Mouse (Mus musculus) left cerebral cortex, adult 11 months (tissue): ENCODE measurements around the gene Rab31.

ENCODE experiments used
- DNase-seq: peaks from one replicate; pipeline ENCODE4 v3.0.0; 2022; ENCODE audit warnings: low spot score

Rab31 gene

DNA sequence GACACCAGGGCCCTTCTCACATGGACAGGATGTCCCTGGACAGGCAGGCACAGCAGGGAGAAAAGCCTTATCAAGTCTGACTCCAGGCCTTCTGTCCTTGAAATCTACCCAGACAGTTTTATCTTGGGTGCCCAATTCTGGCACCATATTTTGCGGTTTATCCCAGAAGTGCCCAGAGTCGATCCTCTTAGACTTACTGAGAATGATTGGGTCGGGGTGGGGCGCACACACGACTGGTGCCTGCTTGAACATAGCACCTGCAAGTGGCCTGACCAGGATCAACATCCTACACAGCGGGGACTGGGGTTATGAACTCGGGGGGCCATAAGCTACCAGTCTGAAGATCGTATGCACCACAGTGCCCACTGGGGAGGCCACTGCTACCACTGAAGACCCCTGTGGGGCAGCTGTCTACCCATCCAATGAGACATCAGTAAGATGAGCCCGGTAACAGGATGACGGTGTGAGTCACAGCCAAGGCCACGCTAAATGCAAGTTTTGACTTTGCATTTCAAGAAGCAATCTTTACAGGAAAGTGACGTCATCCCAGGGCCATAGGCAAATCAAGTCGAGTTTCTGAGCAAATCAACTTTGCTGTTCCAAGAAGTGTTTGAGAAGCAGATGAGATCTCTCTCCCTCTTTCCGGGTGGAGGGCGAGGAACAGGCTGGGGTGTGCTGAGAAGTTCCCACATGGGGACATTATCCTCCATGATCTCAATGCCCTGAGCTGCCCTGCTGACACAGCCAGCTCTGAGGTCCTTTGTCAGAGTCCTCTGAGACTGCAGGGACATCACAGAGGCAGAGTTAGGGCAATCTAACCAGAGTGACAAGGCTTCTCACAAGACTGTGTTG is 32.5 kb downstream of the Rab31 start:
- DNase-seq = no peak

GRCm38 (mm10) chr17:65737622-65738021 is 34.9 kb downstream of the Rab31 start:
- no peak for DNase-seq

DNA sequence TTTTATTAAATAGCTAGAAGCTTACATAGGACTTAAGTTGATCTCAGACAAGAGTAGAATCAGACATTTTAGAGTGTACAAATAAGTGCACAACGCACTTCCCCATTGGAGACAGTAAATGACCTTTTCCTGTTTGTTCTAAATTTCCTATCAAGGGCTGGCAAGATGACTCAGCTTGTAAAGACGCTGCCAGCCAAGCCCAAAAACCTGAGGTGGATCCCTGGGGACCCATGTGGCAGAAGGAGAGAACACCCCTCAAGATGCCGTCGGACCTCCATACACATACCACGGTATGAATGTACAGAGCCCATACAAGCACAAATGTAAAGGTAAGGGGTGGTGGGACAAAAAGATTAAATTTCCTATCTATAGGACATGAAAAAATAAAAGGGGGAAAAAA is 35.4 kb downstream of the Rab31 start:
- DNase-seq = no peak

DNA sequence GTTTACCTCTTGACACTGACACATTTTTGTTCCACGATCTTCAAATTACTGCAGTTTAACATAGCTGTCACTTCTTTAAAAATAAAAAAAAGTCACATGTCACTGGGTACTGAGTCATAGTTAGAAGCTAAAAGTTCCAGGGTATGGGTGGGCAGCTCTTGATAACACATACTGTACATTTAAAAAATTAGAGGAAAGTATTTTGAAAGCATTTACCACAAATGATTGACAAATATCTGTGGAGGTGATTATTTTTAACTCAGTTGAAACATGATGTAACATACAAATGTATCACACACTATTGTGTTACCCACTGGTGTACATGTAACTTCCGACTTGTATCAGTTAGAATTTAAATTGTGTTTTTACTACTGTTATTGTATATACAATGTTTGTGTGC is 37.5 kb downstream of the Rab31 start:
- no peak for DNase-seq

- DNase-seq = no peak
Measured at GRCm38 (mm10) chr17:65732666-65733065, 39.9 kb downstream of the Rab31 start.

- DNase-seq = no peak
Measured at GRCm38 (mm10) chr17:65731710-65732109, 40.8 kb downstream of the Rab31 start.

DNA sequence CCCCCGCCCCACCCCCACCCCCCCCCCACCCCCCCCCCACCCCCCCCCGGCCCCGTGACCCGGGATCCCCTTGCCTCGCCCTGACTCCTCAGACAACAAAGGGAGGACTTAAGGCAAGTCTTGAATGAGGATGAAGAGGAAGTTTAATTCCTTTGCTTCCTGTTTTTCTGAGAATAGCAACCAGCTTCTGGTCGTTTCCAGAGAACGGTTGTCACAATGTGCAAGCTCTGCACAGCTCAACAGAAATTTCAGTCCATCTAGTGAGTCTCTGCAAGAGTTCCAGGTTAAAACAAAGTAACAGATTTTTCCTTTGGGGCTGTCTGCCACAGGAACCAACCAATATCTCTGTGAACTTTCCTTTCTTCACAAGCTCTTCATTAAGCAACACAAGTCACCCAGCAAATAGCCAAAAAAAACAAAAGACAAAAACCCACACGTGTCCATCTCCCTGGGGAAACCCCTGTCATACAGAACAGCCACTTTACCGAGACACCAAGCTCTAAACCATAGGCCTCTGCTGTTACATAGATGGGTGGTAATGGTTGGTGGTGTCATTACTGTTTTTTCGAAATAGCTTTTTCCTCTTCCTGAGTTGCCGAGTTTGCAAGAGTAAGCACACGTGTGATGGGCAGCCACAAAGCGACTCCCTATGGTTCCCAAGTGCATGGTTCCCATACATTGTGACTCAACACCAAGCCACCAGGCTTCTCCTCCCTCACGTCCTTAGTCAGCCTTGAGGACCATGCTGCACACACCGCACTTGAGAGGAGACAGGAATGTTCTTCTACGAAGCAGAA is 42.4 kb downstream of the Rab31 start:
- no peak for DNase-seq

- DNase-seq = no peak
Measured at GRCm38 (mm10) chr17:65726755-65727154, 45.8 kb downstream of the Rab31 start.

GRCm38 (mm10) chr17:65726274-65726673 is 46.3 kb downstream of the Rab31 start:
- no peak for DNase-seq

- DNase-seq = no peak
Measured at GRCm38 (mm10) chr17:65725814-65726213, 46.7 kb downstream of the Rab31 start.

DNA sequence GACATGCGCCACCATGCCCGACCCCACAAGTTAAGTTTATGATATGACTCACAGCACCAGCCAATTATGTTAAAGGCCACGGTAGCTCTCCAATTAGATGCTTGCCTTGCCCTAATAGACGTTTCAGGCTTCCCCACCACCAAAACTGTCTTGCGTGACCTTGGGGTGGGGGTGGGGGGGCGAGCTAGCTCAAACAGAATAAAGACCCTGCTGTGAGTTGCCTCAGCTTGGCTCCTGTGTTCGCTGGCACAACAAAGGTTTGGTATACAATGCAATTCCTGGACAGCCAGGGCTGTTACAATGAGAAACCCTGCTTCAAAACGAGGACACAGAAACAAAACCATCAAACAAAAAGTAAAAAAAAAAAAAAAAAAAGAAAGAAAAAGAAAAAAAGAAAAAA is 47.2 kb downstream of the Rab31 start:
- no peak for DNase-seq

- no peak for DNase-seq
Measured at GRCm38 (mm10) chr17:65724254-65724653, 48.3 kb downstream of the Rab31 start.

GRCm38 (mm10) chr17:65723633-65724032 is 48.9 kb downstream of the Rab31 start:
- no peak for DNase-seq

DNA sequence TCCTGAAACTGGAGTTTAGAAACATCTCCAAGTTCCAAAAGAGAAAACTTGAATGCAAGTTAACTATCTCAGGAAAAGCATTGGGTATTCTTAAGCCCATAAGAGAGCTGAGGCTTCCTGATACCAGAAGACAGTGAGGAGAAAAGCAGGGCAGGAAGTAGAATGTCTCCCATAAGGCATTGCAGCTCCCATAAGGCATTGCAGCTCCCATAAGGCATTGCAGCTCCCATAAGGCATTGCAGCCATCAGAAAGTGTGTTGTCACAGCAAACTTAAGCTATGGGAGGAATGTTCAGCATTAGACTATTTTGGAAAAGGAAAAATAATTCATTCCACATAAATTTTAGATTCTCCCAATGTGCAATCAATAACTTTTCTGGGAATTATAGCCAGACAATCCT is 51.2 kb downstream of the Rab31 start:
- no peak for DNase-seq

DNA sequence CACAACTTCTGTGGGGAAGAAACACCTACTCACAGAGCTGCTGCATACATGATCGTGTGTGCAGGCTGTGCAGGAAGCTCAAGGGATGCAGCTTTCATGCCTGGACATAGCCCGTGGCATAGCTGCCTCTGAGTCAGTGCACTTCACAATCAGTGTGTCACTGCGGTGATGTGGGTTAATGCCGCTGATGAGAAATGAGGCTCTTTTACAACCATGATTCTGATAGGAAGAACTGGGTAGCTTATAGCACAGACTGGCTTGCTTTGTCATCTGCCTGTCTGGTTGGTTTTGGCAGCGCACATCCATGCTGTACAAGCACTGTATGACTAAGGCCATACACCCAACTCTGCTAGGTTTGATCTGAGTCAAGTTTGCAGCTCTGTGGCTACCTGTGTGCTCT is 52.7 kb downstream of the Rab31 start:
- DNase-seq = no peak

GRCm38 (mm10) chr17:65718578-65718977 is 54.0 kb downstream of the Rab31 start:
- no peak for DNase-seq

GRCm38 (mm10) chr17:65717658-65718199 is 54.8 kb downstream of the Rab31 start:
- no peak for DNase-seq

GRCm38 (mm10) chr17:65714060-65714459 is 58.5 kb downstream of the Rab31 start:
- DNase-seq = no peak

- no peak for DNase-seq
Measured at GRCm38 (mm10) chr17:65712861-65713535, 59.6 kb downstream of the Rab31 start.

GRCm38 (mm10) chr17:65711779-65712178 is 60.8 kb downstream of the Rab31 start:
- no peak for DNase-seq

DNA sequence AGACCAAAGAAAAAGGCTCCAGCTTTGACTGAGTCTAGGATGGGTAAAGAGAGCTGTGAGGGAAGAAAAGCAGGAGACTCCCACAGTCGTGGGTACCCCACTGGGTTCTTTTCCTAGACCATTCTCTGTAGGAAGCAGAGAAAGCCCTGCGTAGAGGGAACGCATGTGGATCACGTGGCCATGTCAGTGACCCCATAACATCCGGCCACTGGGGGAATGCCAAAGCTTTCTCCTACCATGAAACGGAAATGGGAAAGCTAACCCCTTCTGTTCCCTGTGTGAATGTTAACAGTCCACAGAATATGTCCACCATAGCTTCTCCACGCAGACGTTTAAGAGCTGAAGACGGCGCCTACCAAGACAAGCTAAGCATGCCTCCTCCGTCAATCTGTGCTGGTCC is 62.0 kb downstream of the Rab31 start:
- no peak for DNase-seq

DNA sequence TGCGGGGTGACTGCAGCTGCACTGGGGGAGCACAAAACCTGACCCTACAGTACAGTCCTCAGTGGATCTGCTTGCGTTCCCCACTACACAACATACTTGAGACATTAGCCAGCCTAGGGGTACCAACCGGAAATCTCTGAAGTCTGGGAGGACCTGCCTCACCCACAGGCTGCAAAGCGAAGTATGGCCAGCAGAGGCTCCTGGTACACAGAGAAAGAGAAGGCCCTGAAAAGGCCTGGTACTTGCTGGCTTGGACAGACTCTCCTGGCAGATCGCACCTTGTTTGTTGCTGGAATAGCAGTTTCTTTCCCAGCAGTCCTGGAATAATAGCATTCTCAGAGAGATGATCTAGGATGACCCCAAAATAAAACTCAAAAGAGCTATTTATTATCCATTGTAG is 66.3 kb downstream of the Rab31 start:
- DNase-seq = peak; percentile 45
